Mouse (Mus musculus): ENCODE results near the gene Arhgdig. TPM values are rescaled to one million over a fixed set of nuclear protein-coding genes. Genes with fewer than 3 reads are reported as not detected.

Arhgdig gene
- polyA plus RNA-seq, 1 experiment = 3.2 TPM

- Histone ChIP-seq H3K27ac (ENCODE audit: insufficient read depth, low read depth, low read length) (peak overlapping the region; percentile 94), H3K27me3 (ENCODE audit: control insufficient read depth, insufficient read depth, low read length) (no peaks in the 10 kb centered on the region), H3K4me3 (ENCODE audit: low read depth, low read length) (peak overlapping the region; percentile 84), H3K4me1 (ENCODE audit: control insufficient read depth, insufficient read depth, insufficient read length, low read length) (peaks cover 5% of the 10 kb centered on the region; the same call in 1 of the 2 replicates), H3K36me3 (ENCODE audit: control insufficient read depth, insufficient read depth, low read length) (peaks cover 1% of the 10 kb centered on the region; the same call in 1 of the 2 replicates)
- 1% methylated on average over 32 of the region's 32 CpGs for WGBS
- peak; percentile 43; the same call in 1 of the 2 replicates for TF ChIP-seq CTCF (IDR thresholded peaks at IDR 0.05; ENCODE audit: extremely low read depth, insufficient read length, insufficient replicate concordance, low read depth, low read length)
- TF ChIP-seq POLR2A (IDR thresholded peaks at IDR 0.05; ENCODE audit: low read depth, low read length) = no peak
Observed at GRCm38 (mm10) chr17:26243471-26244100, 36.0 kb upstream of the Arhgdig start.

DNA sequence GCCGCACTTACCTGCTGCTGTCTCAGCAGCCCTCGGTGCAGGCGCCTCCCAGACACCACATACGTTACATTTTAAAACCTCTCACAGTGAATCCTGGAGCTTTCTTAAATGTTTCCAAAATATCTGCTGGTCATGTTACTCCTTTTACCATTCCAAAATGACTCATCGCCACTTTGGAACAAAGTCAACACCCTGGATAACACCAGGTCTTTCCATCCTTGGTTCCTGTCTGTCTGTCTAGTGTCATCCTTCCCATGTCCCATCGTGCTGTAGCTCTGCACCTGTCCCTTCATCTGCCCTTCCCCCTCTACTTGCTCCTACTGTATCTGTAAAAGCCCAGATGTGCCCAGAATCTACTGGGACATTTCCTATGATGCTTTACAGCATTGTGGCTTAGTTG lies 33.4 kb upstream of the Arhgdig start:
- TF ChIP-seq CTCF (IDR thresholded peaks at IDR 0.05; ENCODE audit: extremely low read depth, insufficient read length, insufficient replicate concordance, low read depth, low read length) = no peak
- 0 out of 2 replicates have a peak, but pooled peaks have one; percentile 26 for TF ChIP-seq POLR2A (IDR thresholded peaks at IDR 0.05; ENCODE audit: low read depth, low read length)
- peak overlapping the region; percentile 3; the same call in 1 of the 2 replicates for H3K4me3 ChIP-seq (ENCODE audit: low read depth, low read length)
- no peaks in the 10 kb centered on the region for H3K27me3 ChIP-seq (ENCODE audit: control insufficient read depth, insufficient read depth, low read length)
- peak overlapping the region; percentile 95 for H3K27ac ChIP-seq (ENCODE audit: insufficient read depth, low read depth, low read length)
- H3K36me3 ChIP-seq (ENCODE audit: control insufficient read depth, insufficient read depth, low read length) = peaks cover 1% of the 10 kb centered on the region; the same call in 1 of the 2 replicates
- 34% methylated on average over 6 of the region's 6 CpGs for WGBS
- peaks cover 16% of the 10 kb centered on the region; the same call in 1 of the 2 replicates for H3K4me1 ChIP-seq (ENCODE audit: control insufficient read depth, insufficient read depth, insufficient read length, low read length)

- peak overlapping the region; percentile 95 for H3K27ac ChIP-seq (ENCODE audit: insufficient read depth, low read depth, low read length)
- WGBS = 25% methylated on average over 6 of the region's 6 CpGs
- TF ChIP-seq POLR2A (IDR thresholded peaks at IDR 0.05; ENCODE audit: low read depth, low read length) (no peak), CTCF (IDR thresholded peaks at IDR 0.05; ENCODE audit: extremely low read depth, insufficient read length, insufficient replicate concordance, low read depth, low read length) (no peak)
Observed at GRCm38 (mm10) chr17:26240120-26240790, 32.7 kb upstream of the Arhgdig start.

DNA sequence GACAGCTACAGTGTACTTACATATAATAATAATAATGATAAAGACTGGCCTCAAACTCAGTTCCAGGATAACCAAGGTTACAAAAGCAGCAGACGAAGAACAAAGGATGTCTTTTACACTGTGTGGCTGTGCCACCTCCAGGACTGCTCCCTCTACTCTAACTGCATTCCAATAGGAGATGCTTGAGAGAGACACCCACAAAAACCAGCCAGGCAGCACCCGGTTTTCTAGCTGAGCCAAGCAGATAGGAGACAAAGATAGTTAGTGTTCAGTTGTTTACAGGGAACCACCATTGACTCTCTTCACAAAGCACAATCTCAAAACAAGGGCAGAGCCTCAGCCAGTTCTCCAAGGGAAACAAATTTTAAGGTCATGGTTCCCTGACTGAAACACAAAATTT lies 32.0 kb upstream of the Arhgdig start:
- TF ChIP-seq CTCF (IDR thresholded peaks at IDR 0.05; ENCODE audit: extremely low read depth, insufficient read length, insufficient replicate concordance, low read depth, low read length) = no peak
- peaks cover 1% of the 10 kb centered on the region; the same call in 1 of the 2 replicates for H3K36me3 ChIP-seq (ENCODE audit: control insufficient read depth, insufficient read depth, low read length)
- H3K4me1 ChIP-seq (ENCODE audit: control insufficient read depth, insufficient read depth, insufficient read length, low read length) = peaks cover 21% of the 10 kb centered on the region
- no peaks in the 10 kb centered on the region for H3K27me3 ChIP-seq (ENCODE audit: control insufficient read depth, insufficient read depth, low read length)
- no peak overlapping the region for H3K4me3 ChIP-seq (ENCODE audit: low read depth, low read length)
- H3K27ac ChIP-seq (ENCODE audit: insufficient read depth, low read depth, low read length) = peak overlapping the region; percentile 95
- WGBS = 37% methylated on average over 2 of the region's 2 CpGs

More at GRCm38 (mm10) chr17:26240120-26240790, 32.7 kb upstream of the Arhgdig start:
- Histone ChIP-seq H3K36me3 (ENCODE audit: control insufficient read depth, insufficient read depth, low read length) (peaks cover 1% of the 10 kb centered on the region; the same call in 1 of the 2 replicates), H3K4me3 (ENCODE audit: low read depth, low read length) (no peak overlapping the region), H3K4me1 (ENCODE audit: control insufficient read depth, insufficient read depth, insufficient read length, low read length) (peaks cover 17% of the 10 kb centered on the region; the same call in 1 of the 2 replicates), H3K27me3 (ENCODE audit: control insufficient read depth, insufficient read depth, low read length) (no peaks in the 10 kb centered on the region)

GRCm38 (mm10) chr17:26237667-26238066 lies 30.1 kb upstream of the Arhgdig start:
- 23% methylated on average over 10 of the region's 10 CpGs for WGBS
- peaks cover 3% of the 10 kb centered on the region; the same call in 1 of the 2 replicates for H3K36me3 ChIP-seq (ENCODE audit: control insufficient read depth, insufficient read depth, low read length)
- H3K27me3 ChIP-seq (ENCODE audit: control insufficient read depth, insufficient read depth, low read length) = no peaks in the 10 kb centered on the region
- H3K4me3 ChIP-seq (ENCODE audit: low read depth, low read length) = no peak overlapping the region
- TF ChIP-seq POLR2A (IDR thresholded peaks at IDR 0.05; ENCODE audit: low read depth, low read length) = no peak
- TF ChIP-seq CTCF (IDR thresholded peaks at IDR 0.05; ENCODE audit: extremely low read depth, insufficient read length, insufficient replicate concordance, low read depth, low read length) = no peak
- peaks cover 18% of the 10 kb centered on the region for H3K4me1 ChIP-seq (ENCODE audit: control insufficient read depth, insufficient read depth, insufficient read length, low read length)
- H3K27ac ChIP-seq (ENCODE audit: insufficient read depth, low read depth, low read length) = peak overlapping the region; percentile 99

GRCm38 (mm10) chr17:26235077-26235815 lies 27.7 kb upstream of the Arhgdig start:
- TF ChIP-seq POLR2A (IDR thresholded peaks at IDR 0.05; ENCODE audit: low read depth, low read length) (no peak), CTCF (IDR thresholded peaks at IDR 0.05; ENCODE audit: extremely low read depth, insufficient read length, insufficient replicate concordance, low read depth, low read length) (no peak)
- peaks cover 15% of the 10 kb centered on the region for H3K36me3 ChIP-seq (ENCODE audit: control insufficient read depth, insufficient read depth, low read length)
- peak overlapping the region; percentile 99 for H3K27ac ChIP-seq (ENCODE audit: insufficient read depth, low read depth, low read length)
- no peaks in the 10 kb centered on the region for H3K27me3 ChIP-seq (ENCODE audit: control insufficient read depth, insufficient read depth, low read length)
- no peak overlapping the region for H3K4me3 ChIP-seq (ENCODE audit: low read depth, low read length)
- 21% methylated on average over 13 of the region's 13 CpGs for WGBS
- peaks cover 18% of the 10 kb centered on the region for H3K4me1 ChIP-seq (ENCODE audit: control insufficient read depth, insufficient read depth, insufficient read length, low read length)
